Mouse (Mus musculus): Measurements from ENCODE around the gene Cyb5d1. TPM values are rescaled to one million over a fixed set of nuclear protein-coding genes. Genes with fewer than 3 reads are reported as not detected.

The Cyb5d1 gene
- polyA plus RNA-seq, 1 experiment from 2014 or later: 30.2 TPM

DNA sequence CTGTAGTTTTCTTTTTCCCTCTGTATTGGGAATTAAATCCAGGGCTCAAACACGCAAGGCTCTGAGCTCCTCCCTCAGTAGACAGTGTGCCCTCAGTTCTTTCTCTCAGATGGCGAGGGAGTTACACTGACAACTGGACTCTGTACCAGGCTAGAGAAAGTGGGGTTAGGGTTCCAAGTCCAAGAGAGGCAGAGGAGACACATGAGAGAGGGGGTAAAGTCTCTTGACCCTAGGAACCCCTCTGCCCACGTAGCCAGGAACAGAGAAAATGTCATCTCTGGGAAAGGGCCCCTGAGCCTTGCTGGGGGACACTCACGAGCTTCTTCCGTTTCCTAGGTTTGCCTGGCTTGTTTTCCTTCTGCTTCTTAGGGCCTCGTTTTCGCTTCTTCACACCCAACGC, 31.1 kb downstream of the Cyb5d1 start:
- H3K9ac ChIP-seq: no peak overlapping the region
- peak overlapping the region; percentile 14; the same call in 1 of the 2 replicates for H3K4me2 ChIP-seq
- peaks cover 49% of the 10 kb centered on the region for H3K4me1 ChIP-seq
- H3K27me3 ChIP-seq: no peaks in the 10 kb centered on the region
- H3K36me3 ChIP-seq: peaks cover 50% of the 10 kb centered on the region
- H3K4me3 ChIP-seq: 0 out of 2 replicates have a peak overlapping the region, but pooled peaks have one; percentile 81
- 41% methylated on average over 8 of the region's 8 CpGs for WGBS
- ATAC-seq (ENCODE audit: insufficient number of reproducible peaks, low FRiP score, low TSS enrichment, low read depth): no peak
- no peaks in the 10 kb centered on the region for H3K9me3 ChIP-seq
- H3K27ac ChIP-seq: peak overlapping the region; percentile 99

DNA sequence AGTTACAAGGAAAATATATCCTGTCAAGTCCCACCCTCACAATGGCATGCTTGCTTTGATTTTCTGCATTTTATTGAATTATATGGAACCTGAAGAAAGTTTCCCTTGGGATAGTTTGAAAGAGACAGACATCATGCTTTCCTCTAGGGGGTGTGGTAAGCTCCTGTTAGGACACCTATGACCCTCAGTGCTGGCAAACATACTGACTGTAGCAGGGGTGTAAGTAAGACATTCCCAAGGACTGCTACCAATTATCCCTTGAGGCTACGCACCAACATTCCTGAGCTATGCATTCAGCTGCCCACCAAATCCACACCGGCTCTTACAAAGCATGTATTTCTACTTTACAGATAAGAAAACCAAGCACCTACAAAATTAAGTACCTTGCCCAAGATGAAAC, 33.0 kb downstream of the Cyb5d1 start:
- WGBS: 29% methylated on average over 2 of the region's 2 CpGs
- H3K4me1 ChIP-seq: peaks cover 41% of the 10 kb centered on the region
- no peak overlapping the region for H3K27ac ChIP-seq
- no peak overlapping the region for H3K4me3 ChIP-seq
- no peaks in the 10 kb centered on the region for H3K9me3 ChIP-seq
- ATAC-seq (ENCODE audit: insufficient number of reproducible peaks, low FRiP score, low TSS enrichment, low read depth): no peak
- peaks cover 69% of the 10 kb centered on the region for H3K36me3 ChIP-seq
- no peak overlapping the region for H3K4me2 ChIP-seq
- no peaks in the 10 kb centered on the region for H3K27me3 ChIP-seq
- no peak overlapping the region for H3K9ac ChIP-seq

DNA sequence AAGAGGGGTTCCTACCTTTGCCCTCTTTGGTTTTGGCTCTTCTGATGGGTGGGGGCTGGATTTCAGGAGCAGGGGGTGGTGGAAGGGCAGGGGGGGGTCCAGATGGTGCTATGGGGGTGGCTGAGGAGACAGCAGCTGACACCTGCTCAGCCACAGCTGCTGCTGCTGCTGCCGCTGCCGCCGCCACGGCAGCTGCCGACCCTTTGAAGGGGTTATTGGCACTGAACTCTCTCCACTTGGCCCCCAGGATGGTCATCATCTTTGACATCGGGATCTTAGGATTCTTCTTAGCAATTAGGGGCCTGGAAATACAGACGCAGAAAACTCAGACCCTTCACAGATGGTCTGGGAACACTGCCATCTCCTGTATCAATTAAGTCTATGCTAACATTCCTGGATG, 33.4 kb downstream of the Cyb5d1 start:
- no peaks in the 10 kb centered on the region for H3K9me3 ChIP-seq
- peaks cover 73% of the 10 kb centered on the region for H3K36me3 ChIP-seq
- ATAC-seq (ENCODE audit: insufficient number of reproducible peaks, low FRiP score, low TSS enrichment, low read depth): no peak
- no peak overlapping the region for H3K4me3 ChIP-seq
- peaks cover 37% of the 10 kb centered on the region for H3K4me1 ChIP-seq
- H3K9ac ChIP-seq: no peak overlapping the region
- H3K4me2 ChIP-seq: no peak overlapping the region
- WGBS: 37% methylated on average over 7 of the region's 7 CpGs
- no peak overlapping the region for H3K27ac ChIP-seq
- no peaks in the 10 kb centered on the region for H3K27me3 ChIP-seq

DNA sequence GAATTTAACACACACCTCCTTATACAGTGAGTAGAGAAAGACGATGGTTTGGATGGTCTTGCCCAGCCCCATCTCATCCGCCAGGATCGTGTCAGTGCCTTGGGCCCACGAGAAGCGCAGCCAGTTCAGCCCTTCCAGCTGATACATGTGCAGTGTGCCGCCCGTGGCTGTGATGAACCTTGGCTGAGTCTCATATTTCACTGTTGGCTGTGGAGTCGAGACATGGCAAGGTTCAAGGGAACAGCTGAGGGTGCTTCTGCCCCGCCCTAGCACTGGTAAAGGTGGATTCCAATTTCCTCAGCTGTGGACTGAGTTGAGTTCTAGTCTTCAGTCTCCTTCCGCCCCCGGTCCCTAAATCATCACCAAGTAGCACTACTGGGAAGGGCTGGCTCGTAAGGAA, 37.7 kb downstream of the Cyb5d1 start:
- H3K9ac ChIP-seq: no peak overlapping the region
- no peaks in the 10 kb centered on the region for H3K9me3 ChIP-seq
- H3K36me3 ChIP-seq: peaks cover 100% of the 10 kb centered on the region
- H3K27ac ChIP-seq: no peak overlapping the region
- H3K4me1 ChIP-seq: 0 out of 2 replicates have a peak, but pooled peaks cover 3% of the 10 kb centered on the region
- H3K27me3 ChIP-seq: no peaks in the 10 kb centered on the region
- WGBS: 83% methylated on average over 12 of the region's 12 CpGs
- no peak for ATAC-seq (ENCODE audit: insufficient number of reproducible peaks, low FRiP score, low TSS enrichment, low read depth)
- H3K4me2 ChIP-seq: no peak overlapping the region
- H3K4me3 ChIP-seq: no peak overlapping the region

DNA sequence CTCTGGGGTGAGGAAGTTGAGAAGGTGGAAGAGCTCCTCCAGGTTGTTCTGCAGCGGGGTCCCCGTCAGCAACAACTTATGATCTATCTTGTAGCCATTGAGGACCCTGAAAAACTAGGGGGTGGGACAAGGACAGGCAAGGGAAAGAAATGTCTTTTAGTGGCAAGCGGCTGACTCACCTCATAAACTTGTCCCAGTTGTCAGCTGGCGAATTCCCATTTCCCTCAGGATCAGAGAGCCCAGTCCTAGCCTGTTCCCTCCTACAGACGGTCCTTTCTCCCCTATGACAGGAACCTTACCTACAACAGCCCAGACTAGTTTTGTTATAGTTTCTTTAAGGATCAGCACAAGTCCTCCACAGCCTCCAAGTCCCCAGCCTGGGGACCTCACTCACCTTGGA, 38.9 kb downstream of the Cyb5d1 start:
- Histone ChIP-seq H3K36me3 (peaks cover 100% of the 10 kb centered on the region), H3K4me1 (no peaks in the 10 kb centered on the region), H3K4me3 (no peak overlapping the region), H3K27me3 (no peaks in the 10 kb centered on the region), H3K9me3 (no peaks in the 10 kb centered on the region), H3K9ac (no peak overlapping the region), H3K27ac (no peak overlapping the region), H3K4me2 (no peak overlapping the region)
- ATAC-seq (ENCODE audit: insufficient number of reproducible peaks, low FRiP score, low TSS enrichment, low read depth): no peak
- WGBS: 87% methylated on average over 5 of the region's 5 CpGs

DNA sequence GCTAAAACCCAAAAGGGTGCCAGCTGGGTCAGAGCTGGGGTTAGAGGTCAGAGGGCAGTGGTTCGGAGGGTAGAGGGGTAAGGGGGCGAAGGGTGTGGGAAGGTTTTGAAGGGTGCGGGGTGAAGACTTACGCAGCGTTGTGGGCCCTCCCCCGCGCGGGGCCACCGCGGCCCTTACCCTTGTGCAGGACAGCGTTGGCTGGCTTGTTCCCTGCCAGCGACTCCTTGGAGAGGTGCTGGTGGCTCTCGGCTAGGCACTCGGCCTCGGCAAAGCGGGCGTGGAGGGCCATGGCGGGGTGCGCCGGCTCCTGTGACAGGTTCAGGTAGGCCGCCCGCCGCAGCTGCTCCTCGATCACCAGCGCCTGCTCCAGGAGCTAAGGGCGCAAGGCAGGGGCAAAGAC, 49.0 kb downstream of the Cyb5d1 start:
- Histone ChIP-seq H3K4me3 (no peak overlapping the region), H3K36me3 (peaks cover 86% of the 10 kb centered on the region), H3K27me3 (no peaks in the 10 kb centered on the region), H3K4me2 (no peak overlapping the region), H3K9me3 (no peaks in the 10 kb centered on the region), H3K27ac (no peak overlapping the region), H3K9ac (no peak overlapping the region), H3K4me1 (0 out of 2 replicates have a peak, but pooled peaks cover under 1% of the 10 kb centered on the region)
- 92% methylated on average over 23 of the region's 26 CpGs for WGBS
- ATAC-seq (ENCODE audit: insufficient number of reproducible peaks, low FRiP score, low TSS enrichment, low read depth): no peak

Other genes with a start within 250 kb of the Cyb5d1 start
- gene Alox12b, start 238.6 kb downstream of the Cyb5d1 start, polyA plus RNA-seq (2015; fragmentation: Nextera tagmentation; extraction: Ambion mirVana): 53.5 and 60.5 TPM in 2 replicates
- gene Alox8, start 197.8 kb downstream of the Cyb5d1 start, polyA plus RNA-seq (2015; fragmentation: Nextera tagmentation; extraction: Ambion mirVana): 0.12 and 0.20 TPM in 2 replicates
- gene Gucy2e, start 158.6 kb downstream of the Cyb5d1 start, polyA plus RNA-seq (2015; fragmentation: Nextera tagmentation; extraction: Ambion mirVana): 0.22 TPM in 1 of 2 replicates, not detected in the other
- 18.8 and 20.6 TPM in 2 replicates for gene Cntrob, start 71.9 kb downstream of the Cyb5d1 start, polyA plus RNA-seq (2015; fragmentation: Nextera tagmentation; extraction: Ambion mirVana)
- gene Trappc1, start 71.7 kb downstream of the Cyb5d1 start, polyA plus RNA-seq (2015; fragmentation: Nextera tagmentation; extraction: Ambion mirVana): 144 and 145 TPM in 2 replicates
- 2.2 and 2.3 TPM in 2 replicates for gene Kcnab3, start 69.4 kb downstream of the Cyb5d1 start, polyA plus RNA-seq (2015; fragmentation: Nextera tagmentation; extraction: Ambion mirVana)
- gene Rnf227, start 55.2 kb downstream of the Cyb5d1 start, polyA plus RNA-seq (2015; fragmentation: Nextera tagmentation; extraction: Ambion mirVana): 15.6 and 17.2 TPM in 2 replicates
- 77.4 and 89.3 TPM in 2 replicates for gene Chd3, start 26.2 kb downstream of the Cyb5d1 start, polyA plus RNA-seq (2015; fragmentation: Nextera tagmentation; extraction: Ambion mirVana)
- gene Naa38, start 144 bp downstream of the Cyb5d1 start, polyA plus RNA-seq (2015; fragmentation: Nextera tagmentation; extraction: Ambion mirVana): 143 and 144 TPM in 2 replicates
- 18.8 and 20.4 TPM in 2 replicates for gene Tmem88, start 2.6 kb upstream of the Cyb5d1 start, polyA plus RNA-seq (2015; fragmentation: Nextera tagmentation; extraction: Ambion mirVana)
- gene Kdm6b, start 18.0 kb upstream of the Cyb5d1 start, polyA plus RNA-seq (2015; fragmentation: Nextera tagmentation; extraction: Ambion mirVana): 30.8 and 32.0 TPM in 2 replicates
- gene Dnah2, start 153.5 kb upstream of the Cyb5d1 start, polyA plus RNA-seq (2015; fragmentation: Nextera tagmentation; extraction: Ambion mirVana): 2.0 and 3.0 TPM in 2 replicates
- 27.9 and 33.2 TPM in 2 replicates for gene Efnb3, start 164.6 kb upstream of the Cyb5d1 start, polyA plus RNA-seq (2015; fragmentation: Nextera tagmentation; extraction: Ambion mirVana)
- gene Wrap53, start 184.6 kb upstream of the Cyb5d1 start, polyA plus RNA-seq (2015; fragmentation: Nextera tagmentation; extraction: Ambion mirVana): 23.6 and 24.8 TPM in 2 replicates
- gene Trp53, start 184.7 kb upstream of the Cyb5d1 start, polyA plus RNA-seq (2015; fragmentation: Nextera tagmentation; extraction: Ambion mirVana): 132 and 134 TPM in 2 replicates
- 8.2 and 10.5 TPM in 2 replicates for gene Atp1b2, start 210.3 kb upstream of the Cyb5d1 start, polyA plus RNA-seq (2015; fragmentation: Nextera tagmentation; extraction: Ambion mirVana)
- gene Shbg, start 222.3 kb upstream of the Cyb5d1 start, polyA plus RNA-seq (2015; fragmentation: Nextera tagmentation; extraction: Ambion mirVana): not detected in 2 replicates
- gene Sat2, start 226.4 kb upstream of the Cyb5d1 start, polyA plus RNA-seq (2015; fragmentation: Nextera tagmentation; extraction: Ambion mirVana): 15.7 and 16.2 TPM in 2 replicates
- gene Fxr2, start 237.4 kb upstream of the Cyb5d1 start, polyA plus RNA-seq (2015; fragmentation: Nextera tagmentation; extraction: Ambion mirVana): 26.8 and 27.1 TPM in 2 replicates

Measured in limb, embryonic 15.5 days (tissue).